Mouse (Mus musculus): ENCODE measurements around the gene Olfr875. TPM values are rescaled to one million over a fixed set of nuclear protein-coding genes. Genes with fewer than 3 reads are reported as not detected.

Gene Olfr875
- not detected in 2 replicates for polyA plus RNA-seq (2015; fragmentation: Nextera tagmentation; extraction: Ambion mirVana)

DNA sequence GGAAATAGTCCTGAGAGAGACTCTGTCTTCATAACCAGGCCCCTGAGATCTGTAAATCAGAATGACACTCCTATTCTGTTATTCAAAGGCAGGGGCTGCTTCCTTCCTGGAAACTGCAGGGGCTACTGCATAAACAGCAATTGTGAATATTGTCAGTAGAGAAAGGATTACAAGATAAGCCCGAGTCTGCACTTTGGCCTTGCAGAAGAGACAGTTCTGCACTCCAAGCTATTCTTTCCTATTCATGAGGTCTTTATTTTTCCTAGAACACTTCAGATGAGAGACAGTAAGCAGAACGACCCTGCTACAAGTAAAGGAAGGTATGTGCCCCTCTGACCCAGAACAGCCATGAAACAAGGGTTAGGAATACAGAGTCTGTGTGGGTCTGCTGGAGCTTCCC lies at the start of gene Olfr875:
Gene Olfr875 (plus strand): TSS at position 99 of the 400 bp plus-strand sequence.

DNA sequence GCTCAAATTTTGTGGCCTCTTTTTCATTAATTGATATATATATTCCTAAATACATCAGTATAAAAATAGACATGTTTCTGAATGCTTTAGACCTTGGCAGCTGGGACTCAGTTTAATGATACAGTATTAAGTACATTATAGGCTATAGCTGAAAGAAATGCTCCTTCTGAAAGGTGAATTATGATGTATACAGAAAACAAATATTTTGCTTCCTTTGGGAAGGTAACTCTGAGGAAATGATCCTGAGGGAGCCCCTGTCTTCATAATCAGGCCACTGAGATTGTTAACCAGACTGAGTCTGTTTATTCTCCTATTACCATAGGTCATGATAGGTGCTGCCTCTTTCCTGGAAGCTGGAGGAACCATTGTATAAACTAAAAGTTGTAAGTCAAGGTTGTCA lies 26.9 kb upstream of the Olfr875 start, which contains the start of gene Olfr874:
Gene Olfr874 (plus strand): TSS at position 301 of the 400 bp plus-strand sequence.

DNA sequence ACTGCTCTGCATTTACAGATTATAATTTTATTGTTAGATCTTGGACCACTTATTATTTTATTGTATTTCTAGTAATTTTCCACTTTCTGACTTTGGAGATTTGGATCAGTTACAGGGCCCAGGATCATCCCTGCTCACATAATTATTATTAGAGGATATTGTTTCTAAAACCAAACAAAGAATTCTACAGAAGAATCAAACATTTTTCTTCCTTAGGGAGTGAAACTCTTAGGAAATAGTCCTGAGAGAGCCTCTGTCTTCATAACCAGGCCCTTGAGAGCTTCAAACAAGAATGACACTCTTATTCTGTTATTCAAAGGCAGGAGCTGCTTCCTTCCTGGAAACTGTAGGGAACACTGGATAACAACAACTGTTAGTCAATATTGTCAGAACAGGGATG lies 31.1 kb downstream of the Olfr875 start, which contains the start of gene Olfr876:
Gene Olfr876 (plus strand): TSS at position 301 of the 400 bp plus-strand sequence.

Other genes with a start within 250 kb of the Olfr875 start
- 38.2 and 43.6 TPM in 2 replicates for gene Esam, start 243.8 kb upstream of the Olfr875 start, polyA plus RNA-seq (2015; fragmentation: Nextera tagmentation; extraction: Ambion mirVana)
- 1.4 TPM in 2 replicates for gene Vsig2, start 232.6 kb upstream of the Olfr875 start, polyA plus RNA-seq (2015; fragmentation: Nextera tagmentation; extraction: Ambion mirVana)
- 13.1 and 18.7 TPM in 2 replicates for gene Nrgn, start 219.0 kb upstream of the Olfr875 start, polyA plus RNA-seq (2015; fragmentation: Nextera tagmentation; extraction: Ambion mirVana)
- gene Siae, start 216.2 kb upstream of the Olfr875 start, polyA plus RNA-seq (2015; fragmentation: Nextera tagmentation; extraction: Ambion mirVana) = 11.8 and 17.0 TPM in 2 replicates
- gene Spa17, start 158.1 kb upstream of the Olfr875 start, polyA plus RNA-seq (2015; fragmentation: Nextera tagmentation; extraction: Ambion mirVana) = 9.5 and 10.5 TPM in 2 replicates
- 78.1 and 84.2 TPM in 2 replicates for gene Tbrg1, start 114.5 kb upstream of the Olfr875 start, polyA plus RNA-seq (2015; fragmentation: Nextera tagmentation; extraction: Ambion mirVana)
- gene Panx3, start 102.6 kb upstream of the Olfr875 start, polyA plus RNA-seq (2015; fragmentation: Nextera tagmentation; extraction: Ambion mirVana) = 0.31 TPM in 2 replicates
- gene Olfr160, start 55.6 kb upstream of the Olfr875 start, polyA plus RNA-seq (2015; fragmentation: Nextera tagmentation; extraction: Ambion mirVana) = not detected in 2 replicates
- not detected in 2 replicates for gene Olfr874, start 26.8 kb upstream of the Olfr875 start, polyA plus RNA-seq (2015; fragmentation: Nextera tagmentation; extraction: Ambion mirVana)
- gene Olfr876, start 31.2 kb downstream of the Olfr875 start, polyA plus RNA-seq (2015; fragmentation: Nextera tagmentation; extraction: Ambion mirVana) = not detected in 2 replicates
- gene Olfr877, start 82.4 kb downstream of the Olfr875 start, polyA plus RNA-seq (2015; fragmentation: Nextera tagmentation; extraction: Ambion mirVana) = not detected in 2 replicates
- gene Olfr145, start 124.9 kb downstream of the Olfr875 start, polyA plus RNA-seq (2015; fragmentation: Nextera tagmentation; extraction: Ambion mirVana) = not detected in 2 replicates
- not detected in 2 replicates for gene Olfr878, start 146.0 kb downstream of the Olfr875 start, polyA plus RNA-seq (2015; fragmentation: Nextera tagmentation; extraction: Ambion mirVana)
- gene Olfr881, start 220.0 kb downstream of the Olfr875 start, polyA plus RNA-seq (2015; fragmentation: Nextera tagmentation; extraction: Ambion mirVana) = not detected in 2 replicates